Mouse (Mus musculus) forebrain, embryonic 16.5 days (tissue): ENCODE data around the gene Arsg. TPM values are rescaled to one million over a fixed set of nuclear protein-coding genes. Genes with fewer than 3 reads are reported as not detected.
"Not testable (repeated sequence)": the region's sequence is repeated elsewhere in the genome, so short reads cannot be mapped to it uniquely, and the experiment has no call there.

Experiments
- ATAC-seq: fragments of 200-750 bp; cut with Nextera tagmentation; 2 replicates; pipeline ENCODE4 v1.8.0; 2017; ENCODE audit warnings: mild to moderate bottlenecking, moderate library complexity
- H3K27ac ChIP-seq: fragments of 300-500 bp; sonication (generic); 2 replicates; pipeline ENCODE4 v1.5.1; 2014; ENCODE audit warnings: low read length, control low read depth
- H3K27me3 ChIP-seq: fragments of 300-500 bp; sonication (generic); replicated peaks from 2 replicates; pipeline ENCODE4 v1.6.1; 2014; ENCODE audit warnings: low read length; ENCODE audit not compliant: control insufficient read depth, insufficient read depth
- H3K36me3 ChIP-seq: fragments of 300-500 bp; sonication (generic); 2 replicates; pipeline ENCODE4 v1.6.1; 2014; ENCODE audit not compliant: control insufficient read depth, insufficient read depth
- H3K4me1 ChIP-seq: fragments of 300-500 bp; sonication (generic); replicated peaks from 2 replicates; pipeline ENCODE4 v1.6.1; 2014; ENCODE audit warnings: low read length; ENCODE audit not compliant: control insufficient read depth, insufficient read depth
- H3K4me2 ChIP-seq: fragments of 300-500 bp; sonication (generic); 2 replicates; pipeline ENCODE4 v1.6.1; 2014; ENCODE audit warnings: mild to moderate bottlenecking, low read length, control low read depth
- H3K4me3 ChIP-seq: fragments of 300-500 bp; sonication (generic); replicated peaks from 2 replicates; pipeline ENCODE4 v1.5.1; 2014; ENCODE audit warnings: mild to moderate bottlenecking, low read length, control low read depth
- H3K9ac ChIP-seq: fragments of 300-500 bp; sonication (generic); replicated peaks from 2 replicates; pipeline ENCODE4 v1.6.1; 2014; ENCODE audit warnings: low read depth, low read length, control low read depth
- H3K9me3 ChIP-seq: fragments of 300-500 bp; sonication (generic); 2 replicates; pipeline ENCODE4 v1.6.1; 2016; ENCODE audit warnings: low read length; ENCODE audit not compliant: control insufficient read depth
- WGBS: fragments of 180-500 bp; shearing (Covaris S2); extraction: QIAGEN DNeasy Blood & Tissue Kit; methylation state at CpG from one replicate; pipeline ENCODE4 v1.1.7; 2014; 5-methylcytosine and 5-hydroxymethylcytosine counted together
- polyA plus RNA-seq: library from polyadenylated mRNA; unstranded; fragments of >200 nt; fragmentation: Nextera tagmentation; extraction: Ambion mirVana; gene quantifications from 2 replicates; pipeline ENCODE4 v1.2.1, GENCODE M21; 2015

Arsg gene
- polyA plus RNA-seq, 1 experiment from 2014 or later, result 4.1 TPM

DNA sequence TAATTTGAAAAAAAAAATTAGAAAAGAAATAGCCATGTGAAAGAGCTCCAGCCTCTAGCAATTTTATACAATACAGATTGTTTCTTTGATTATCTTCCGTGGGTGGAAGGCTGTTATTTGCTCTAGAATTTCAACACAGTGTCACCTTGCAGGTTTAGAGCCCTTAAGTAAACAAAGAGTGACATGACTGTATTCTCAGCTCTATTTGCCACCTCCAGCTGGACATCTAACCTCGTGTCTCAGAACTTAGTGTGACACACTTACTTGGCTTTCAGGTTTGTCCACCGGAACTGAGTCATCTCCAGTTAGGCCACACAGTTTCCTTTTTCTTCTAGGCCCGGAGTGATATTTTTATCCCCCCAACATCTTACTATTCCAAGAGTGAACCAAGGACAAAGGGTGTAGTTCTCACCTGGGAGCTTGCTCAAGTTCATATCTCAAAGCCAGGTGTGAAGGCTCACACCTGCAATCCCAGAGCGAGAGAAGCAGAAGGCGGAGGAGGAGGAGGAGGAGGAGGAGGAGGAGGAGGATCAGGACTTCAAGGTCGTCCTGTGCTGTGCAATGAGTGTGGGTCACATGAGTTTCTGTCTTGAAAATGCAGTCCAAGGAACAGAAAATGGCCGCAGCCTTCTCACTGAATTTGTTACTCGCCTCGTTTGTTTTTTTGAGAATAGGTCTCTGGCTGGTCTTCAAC is 15.0 kb downstream of the Arsg start:
- no peaks in the 10 kb centered on the region for H3K9me3 ChIP-seq
- WGBS, result 91% methylated on average over 10 of the region's 10 CpGs

DNA sequence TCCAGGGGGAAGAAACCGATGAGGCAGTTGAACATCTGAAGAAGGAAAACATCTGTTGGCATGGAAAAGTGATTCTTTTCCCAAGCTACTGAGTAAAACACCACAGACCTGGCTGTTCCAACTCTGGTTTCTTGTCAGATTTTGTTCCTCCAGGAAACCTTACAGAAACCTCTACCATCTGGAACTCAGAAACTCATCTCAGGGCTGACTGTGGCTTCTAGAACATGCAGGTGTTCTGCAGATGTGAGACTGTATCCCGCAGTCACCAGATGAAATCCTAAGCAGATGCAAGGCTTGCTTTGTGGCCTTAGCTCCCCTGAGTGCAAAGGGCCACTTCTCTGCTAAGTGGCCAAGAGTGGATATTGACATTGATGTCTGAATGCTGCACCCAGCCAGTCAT is 16.6 kb downstream of the Arsg start:
- Histone ChIP-seq H3K36me3 (no peaks in the 10 kb centered on the region), H3K4me2 (no peak overlapping the region), H3K9me3 (no peaks in the 10 kb centered on the region), H3K4me1 (no peaks in the 10 kb centered on the region), H3K9ac (no peak overlapping the region), H3K27me3 (no peaks in the 10 kb centered on the region), H3K4me3 (no peak overlapping the region), H3K27ac (no peak overlapping the region)
- ATAC-seq, result no peak
- 94% methylated on average over 2 of the region's 2 CpGs for WGBS

More for the DNA sequence above, 15.0 kb downstream of the Arsg start:
- H3K4me1 ChIP-seq, result no peaks in the 10 kb centered on the region
- no peak overlapping the region for H3K4me2 ChIP-seq
- no peak overlapping the region for H3K27ac ChIP-seq
- no peak overlapping the region for H3K9ac ChIP-seq
- no peak overlapping the region for H3K4me3 ChIP-seq
- no peak for ATAC-seq
- no peaks in the 10 kb centered on the region for H3K36me3 ChIP-seq
- H3K27me3 ChIP-seq, result no peaks in the 10 kb centered on the region

DNA sequence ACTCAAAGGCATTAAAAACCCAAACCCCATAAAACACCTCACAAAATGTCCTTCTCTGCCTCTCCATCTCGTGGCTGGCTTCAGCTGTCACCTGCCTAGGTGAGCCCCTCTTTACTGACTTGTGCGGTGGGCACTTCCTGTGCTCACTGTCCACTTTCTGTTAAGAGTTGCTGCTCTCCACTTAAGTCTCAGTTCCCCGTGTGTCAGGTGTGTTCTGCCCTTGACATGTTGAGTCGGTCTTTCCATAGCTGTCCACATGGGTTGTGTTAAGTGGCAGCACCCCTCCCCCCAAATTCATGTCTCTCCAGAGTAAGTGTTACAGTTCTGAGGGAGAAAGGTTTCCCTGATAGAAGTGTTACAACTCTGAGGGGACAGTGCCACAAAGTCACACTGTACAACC is 18.7 kb downstream of the Arsg start:
- Histone ChIP-seq H3K4me1 (peaks cover 5% of the 10 kb centered on the region; the same call in 1 of the 2 replicates), H3K27ac (no peak overlapping the region), H3K9ac (no peak overlapping the region), H3K27me3 (no peaks in the 10 kb centered on the region), H3K4me3 (no peak overlapping the region), H3K9me3 (no peaks in the 10 kb centered on the region), H3K4me2 (no peak overlapping the region), H3K36me3 (no peaks in the 10 kb centered on the region)
- no peak for ATAC-seq
- 87% methylated on average over 4 of the region's 4 CpGs for WGBS

DNA sequence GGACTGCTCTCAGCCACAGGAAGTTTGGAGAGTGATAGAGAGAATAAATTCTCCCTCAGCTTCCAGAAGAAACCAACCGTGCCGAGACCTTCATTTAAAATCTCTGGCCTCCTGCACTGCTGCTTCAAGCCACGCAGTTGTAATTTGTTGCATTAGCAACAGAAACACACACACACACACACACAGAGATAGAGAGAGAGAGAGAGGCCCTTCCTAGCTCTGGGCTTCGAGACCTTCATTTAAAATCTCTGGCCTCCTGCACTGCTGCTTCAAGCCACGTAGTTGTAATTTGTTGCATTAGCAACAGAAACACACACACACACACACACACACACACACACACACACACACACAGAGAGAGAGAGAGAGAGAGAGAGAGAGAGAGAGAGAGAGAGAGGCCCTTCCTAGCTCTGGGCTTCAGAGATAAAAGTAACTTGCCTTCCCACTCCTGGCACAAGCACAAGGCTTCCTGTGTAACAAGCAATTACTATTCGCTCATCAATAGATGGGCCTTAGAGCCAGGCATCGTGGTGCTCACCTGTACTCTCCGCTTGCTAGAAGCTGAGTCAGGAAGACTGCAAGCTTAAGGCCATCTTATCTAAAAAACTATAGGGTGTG is 19.8 kb downstream of the Arsg start:
- not testable (repeated sequence) for H3K27ac ChIP-seq, ATAC-seq, H3K9ac ChIP-seq, H3K27me3 ChIP-seq, H3K4me3 ChIP-seq, H3K9me3 ChIP-seq, H3K4me2 ChIP-seq, H3K36me3 ChIP-seq
- WGBS, result 77% methylated on average over 8 of the region's 8 CpGs
- peaks cover 13% of the 10 kb centered on the region for H3K4me1 ChIP-seq

DNA sequence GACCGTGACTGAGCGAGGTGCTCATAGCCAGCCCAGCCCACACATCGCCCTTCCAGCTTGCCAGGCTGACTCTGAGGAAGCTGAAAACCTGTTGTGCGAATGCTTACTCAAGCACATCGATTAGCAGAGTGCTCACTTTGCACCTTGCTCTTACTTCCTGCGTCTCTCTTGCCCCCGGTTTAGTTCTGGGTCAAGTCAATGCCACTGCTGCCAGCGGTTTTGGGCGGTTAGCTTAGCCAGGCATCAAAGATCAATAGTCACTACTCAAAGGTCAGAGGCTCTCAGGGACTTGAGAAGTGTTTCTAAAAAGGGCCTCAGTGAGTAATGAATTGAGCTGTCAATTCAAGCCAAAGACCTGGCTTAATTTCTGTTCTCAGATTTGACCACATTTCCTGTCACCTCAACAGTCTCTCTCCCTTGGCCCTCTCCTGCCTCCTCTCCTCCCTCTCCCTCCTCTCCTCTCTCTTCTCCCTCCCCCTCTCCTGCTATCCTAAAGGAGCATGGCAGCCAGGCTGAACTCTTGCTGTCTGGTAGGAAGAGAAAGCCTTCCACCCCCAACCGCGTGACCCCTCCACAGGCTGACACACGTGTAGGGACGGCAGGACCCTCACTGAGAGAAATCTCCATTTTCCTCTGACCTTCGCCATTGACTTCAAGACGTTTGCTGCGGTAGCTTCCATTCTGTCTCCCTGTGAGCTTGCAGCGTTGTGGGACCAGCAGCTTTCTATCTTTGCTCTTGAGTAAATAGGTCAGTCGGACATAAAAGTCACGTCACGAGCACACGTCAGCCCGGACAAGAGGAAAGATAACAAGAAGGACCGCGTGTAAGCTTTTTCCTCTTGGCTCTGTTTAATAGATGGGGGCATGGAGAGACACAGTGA is 22.0 kb downstream of the Arsg start:
- Histone ChIP-seq H3K4me2 (no peak overlapping the region), H3K27me3 (no peaks in the 10 kb centered on the region), H3K9me3 (no peaks in the 10 kb centered on the region), H3K36me3 (no peaks in the 10 kb centered on the region), H3K27ac (no peak overlapping the region), H3K4me1 (peaks cover 16% of the 10 kb centered on the region), H3K4me3 (no peak overlapping the region), H3K9ac (no peak overlapping the region)
- WGBS, result 81% methylated on average over 24 of the region's 24 CpGs
- ATAC-seq, result no peak

DNA sequence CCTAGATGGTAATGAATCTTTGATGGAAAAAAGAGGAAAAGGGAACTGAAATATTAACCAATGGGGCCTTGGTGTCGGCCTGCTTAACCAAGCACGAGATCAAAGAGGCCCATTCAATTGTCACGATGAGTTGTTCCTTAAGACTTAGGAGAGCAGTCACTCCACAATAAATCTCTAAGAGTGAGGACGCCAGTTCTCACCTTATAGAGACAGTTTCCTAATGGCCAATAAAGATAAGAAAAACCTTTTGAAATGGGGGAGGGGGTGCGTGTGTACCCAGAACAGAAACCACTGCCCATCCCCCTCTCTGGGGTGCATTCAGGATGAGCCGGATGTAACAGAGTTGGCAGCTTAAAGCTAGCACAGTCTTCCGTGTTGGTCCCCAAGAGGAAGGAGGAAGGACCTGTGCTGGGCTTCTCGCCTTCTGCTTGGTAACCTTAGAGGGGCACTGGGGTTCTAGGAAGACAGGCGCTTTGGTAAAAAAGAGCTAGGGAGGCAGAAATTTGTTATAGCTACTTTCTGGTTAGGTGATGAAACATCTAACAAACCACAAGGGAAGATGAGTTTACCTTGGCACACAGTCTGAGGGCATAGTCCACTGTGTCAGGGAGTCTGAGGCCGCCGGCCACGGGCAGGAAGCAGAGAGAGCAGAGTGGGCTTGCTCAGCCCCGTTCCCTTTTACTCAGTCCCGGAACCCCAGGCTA is 22.7 kb downstream of the Arsg start:
- H3K27ac ChIP-seq, result no peak overlapping the region
- no peaks in the 10 kb centered on the region for H3K9me3 ChIP-seq
- no peak overlapping the region for H3K9ac ChIP-seq
- no peaks in the 10 kb centered on the region for H3K36me3 ChIP-seq
- no peak for ATAC-seq
- peaks cover 16% of the 10 kb centered on the region for H3K4me1 ChIP-seq
- H3K4me3 ChIP-seq, result no peak overlapping the region
- H3K4me2 ChIP-seq, result no peak overlapping the region
- WGBS, result 72% methylated on average over 14 of the region's 14 CpGs
- no peaks in the 10 kb centered on the region for H3K27me3 ChIP-seq

DNA sequence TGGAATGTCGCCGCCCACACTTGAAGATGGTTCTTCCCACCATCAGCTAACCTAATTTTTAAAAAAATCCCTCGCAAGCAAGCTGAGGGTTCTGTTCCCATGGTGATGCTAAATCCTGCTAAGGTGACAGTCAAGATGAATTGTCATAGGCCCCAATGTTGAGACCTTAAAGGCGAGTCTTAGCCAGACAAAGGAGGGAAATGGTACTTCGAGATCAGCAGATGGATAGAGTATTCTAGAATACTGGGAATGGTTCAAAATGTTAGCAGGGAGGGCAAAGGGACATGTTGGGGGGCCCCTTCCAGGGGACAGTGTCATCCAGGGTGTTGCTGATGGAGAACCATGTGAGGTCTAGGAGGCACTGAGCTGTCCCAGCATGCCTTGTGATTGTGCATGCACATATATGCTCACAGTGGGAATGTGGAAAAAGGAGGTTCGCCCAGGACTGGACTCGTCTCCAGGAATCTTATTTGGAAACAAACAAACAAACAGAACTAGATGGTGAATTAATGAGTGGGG is 23.4 kb downstream of the Arsg start:
- Histone ChIP-seq H3K9ac (no peak overlapping the region), H3K4me3 (no peak overlapping the region), H3K4me1 (peaks cover 16% of the 10 kb centered on the region), H3K27ac (no peak overlapping the region), H3K4me2 (no peak overlapping the region), H3K27me3 (no peaks in the 10 kb centered on the region), H3K9me3 (no peaks in the 10 kb centered on the region), H3K36me3 (no peaks in the 10 kb centered on the region)
- WGBS, result 80% methylated on average over 7 of the region's 7 CpGs
- no peak for ATAC-seq

DNA sequence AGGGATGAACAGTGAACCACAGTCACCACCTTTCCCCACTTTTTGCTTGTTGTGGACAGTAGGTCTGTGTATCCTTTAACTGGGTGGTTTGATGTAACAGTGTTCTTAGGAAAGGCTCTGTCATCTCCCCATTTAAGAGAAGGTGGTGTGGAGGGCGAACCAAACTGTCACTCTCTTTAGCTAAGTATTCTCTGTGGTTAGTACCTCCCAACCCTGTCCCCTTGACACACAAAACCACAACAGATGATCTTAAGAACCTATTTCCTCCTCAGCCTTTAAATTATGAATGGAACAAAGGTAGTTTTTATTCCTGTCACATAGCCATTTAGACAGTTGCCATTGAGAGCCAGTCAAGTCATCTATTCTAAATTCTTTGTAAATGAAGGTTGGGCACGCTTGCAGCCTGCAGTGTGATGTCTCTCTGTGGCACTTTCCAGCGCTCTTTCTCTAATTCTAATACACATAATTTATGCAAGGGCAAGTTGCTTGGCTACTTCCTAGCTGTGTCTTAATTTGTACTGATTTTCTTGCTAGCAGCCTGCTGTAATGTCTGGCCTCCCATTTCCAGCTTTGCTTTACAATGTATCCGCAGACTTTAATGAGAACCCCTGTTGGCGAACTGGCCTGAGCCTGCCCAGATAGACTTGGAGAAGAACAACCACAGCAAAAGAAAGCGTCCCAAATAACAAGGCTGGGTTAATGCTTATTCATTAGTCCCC is 24.0 kb downstream of the Arsg start:
- no peak overlapping the region for H3K9ac ChIP-seq
- H3K36me3 ChIP-seq, result no peaks in the 10 kb centered on the region
- no peak overlapping the region; the same call in 1 of the 2 replicates for H3K27ac ChIP-seq
- 11% methylated on average over 6 of the region's 6 CpGs for WGBS
- peak; percentile 94 for ATAC-seq
- H3K27me3 ChIP-seq, result no peaks in the 10 kb centered on the region
- peaks cover 16% of the 10 kb centered on the region for H3K4me1 ChIP-seq
- no peak overlapping the region for H3K4me3 ChIP-seq
- H3K9me3 ChIP-seq, result no peaks in the 10 kb centered on the region
- H3K4me2 ChIP-seq, result no peak overlapping the region
